Mouse (Mus musculus): ENCODE data around the gene Hnrnpc.
"Not testable (repeated sequence)": the region's sequence is repeated elsewhere in the genome, so short reads cannot be mapped to it uniquely, and the experiment has no call there.

The Hnrnpc gene

GRCm38 (mm10) chr14:52101285-52102157 is 2.3 kb downstream of the Hnrnpc start:
- DNase-seq: no peak

GRCm38 (mm10) chr14:52100170-52100960 is 3.5 kb downstream of the Hnrnpc start:
- no peak for DNase-seq

GRCm38 (mm10) chr14:52099563-52099962 is 4.3 kb downstream of the Hnrnpc start:
- no peak for DNase-seq

- DNase-seq: not testable (repeated sequence)
Observed at GRCm38 (mm10) chr14:52098387-52098786, 5.4 kb downstream of the Hnrnpc start.

- not testable (repeated sequence) for DNase-seq
Observed at GRCm38 (mm10) chr14:52097191-52097590, 6.6 kb downstream of the Hnrnpc start.

- DNase-seq: no peak
Observed at GRCm38 (mm10) chr14:52094533-52094932, 9.3 kb downstream of the Hnrnpc start.

- DNase-seq: no peak
Observed at GRCm38 (mm10) chr14:52083083-52083482, 20.7 kb downstream of the Hnrnpc start.

GRCm38 (mm10) chr14:52071599-52072137 is 32.2 kb downstream of the Hnrnpc start:
- no peak for DNase-seq

GRCm38 (mm10) chr14:52066135-52066534 is 37.7 kb downstream of the Hnrnpc start:
- DNase-seq: no peak

GRCm38 (mm10) chr14:52061798-52062197 is 42.0 kb downstream of the Hnrnpc start:
- DNase-seq: peak; percentile 61 to 65

GRCm38 (mm10) chr14:52060800-52061199 is 43.0 kb downstream of the Hnrnpc start:
- peak; percentile 97 to 98 for DNase-seq

GRCm38 (mm10) chr14:52059982-52060381 is 43.8 kb downstream of the Hnrnpc start:
- peak; percentile 58 to 62 for DNase-seq

- not testable (repeated sequence) for DNase-seq
Observed at GRCm38 (mm10) chr14:52052720-52053119, 51.1 kb downstream of the Hnrnpc start.

GRCm38 (mm10) chr14:52045966-52046565 is 57.8 kb downstream of the Hnrnpc start:
- DNase-seq: no peak

- DNase-seq: peak; percentile 58 to 76
Observed at GRCm38 (mm10) chr14:52044901-52045678, 58.7 kb downstream of the Hnrnpc start.

- no peak for DNase-seq
Observed at GRCm38 (mm10) chr14:52043446-52043845, 60.4 kb downstream of the Hnrnpc start.

GRCm38 (mm10) chr14:52042359-52042758 is 61.5 kb downstream of the Hnrnpc start, which contains the start of gene Olfr221:
Gene Olfr221 (minus strand): TSS chr14:52042459.
- not testable (repeated sequence) for DNase-seq

- no peak for DNase-seq
Observed at GRCm38 (mm10) chr14:52039332-52039731, 64.5 kb downstream of the Hnrnpc start.

GRCm38 (mm10) chr14:52035926-52036325 is 67.9 kb downstream of the Hnrnpc start:
- DNase-seq: no peak

GRCm38 (mm10) chr14:52026342-52026741 is 77.5 kb downstream of the Hnrnpc start:
- DNase-seq: no peak

- DNase-seq: no peak
Observed at GRCm38 (mm10) chr14:52024133-52024532, 79.7 kb downstream of the Hnrnpc start.

All from cerebellum, postnatal 25 days (tissue).